Mouse (Mus musculus) spleen, postnatal 4 days (tissue): ENCODE data around the gene Trim15.
A peak's percentile ranks its signal among the peaks of the same experiment; 100 is the strongest.

Source experiments
- DNase-seq, 2 experiments: peaks; one replicate each; pipeline ENCODE4 v3.0.0; 2022; ENCODE audit warnings: low spot score in 2 of 2

Trim15 gene

DNA sequence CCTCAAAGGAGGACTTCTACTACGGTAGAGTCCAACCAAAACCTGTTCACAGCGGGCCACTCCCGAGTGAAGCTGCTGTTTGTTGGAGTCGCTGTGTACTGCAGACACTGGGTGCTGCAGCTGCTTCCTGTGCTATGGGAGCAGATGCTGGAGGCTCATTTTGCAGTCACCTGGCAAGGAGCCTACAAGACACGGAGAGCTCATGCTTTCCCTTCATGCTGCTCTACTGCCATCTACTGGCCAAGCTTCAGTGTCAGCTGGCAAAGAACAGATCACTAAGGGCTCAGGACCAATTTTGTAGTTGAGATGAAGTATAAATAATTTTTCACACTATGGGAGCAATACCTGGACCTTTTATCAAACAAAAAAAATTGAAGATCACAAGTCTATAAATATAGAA lies 41.0 kb downstream of the Trim15 start:
- peak; percentile 82 to 87 for DNase-seq

DNA sequence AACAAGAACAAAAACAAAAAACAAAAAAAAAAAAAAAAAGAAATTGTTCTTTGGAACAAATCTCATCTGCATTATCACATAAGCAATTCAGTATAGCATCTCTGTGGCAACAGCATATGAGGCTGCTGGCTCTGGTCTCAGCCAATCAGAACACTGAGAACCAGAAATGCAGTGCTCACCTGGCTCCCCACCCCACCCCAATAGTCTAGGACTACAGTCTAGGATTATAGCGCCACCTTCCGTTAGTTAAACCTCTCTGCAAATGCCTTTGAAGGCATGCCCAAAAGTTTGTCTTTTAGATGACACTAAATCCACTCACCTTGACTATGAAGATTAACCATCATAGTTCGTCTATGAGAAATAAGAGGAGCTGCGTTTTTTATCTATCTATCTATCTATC lies 41.5 kb downstream of the Trim15 start:
- no peak for DNase-seq

DNA sequence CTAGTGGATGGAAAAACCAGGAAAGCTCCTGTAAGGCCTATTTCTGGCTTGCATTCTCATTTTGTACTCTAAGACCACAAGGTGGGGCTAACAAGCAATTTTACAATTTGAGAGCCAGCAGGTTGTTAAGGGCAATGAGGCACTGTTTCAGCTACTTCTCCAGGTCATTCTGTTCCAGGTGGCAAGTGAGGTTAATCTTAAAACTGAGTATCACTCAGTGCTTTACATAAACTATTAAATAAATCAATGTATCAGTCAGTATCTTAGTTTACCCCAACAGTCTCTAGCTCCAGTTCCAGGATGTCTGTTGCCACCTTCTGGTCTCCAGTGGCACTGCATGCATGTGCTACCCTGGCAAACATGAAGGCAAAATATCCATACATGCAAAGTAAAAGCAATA lies 43.0 kb downstream of the Trim15 start:
- peak; percentile 59 to 79 for DNase-seq

DNA sequence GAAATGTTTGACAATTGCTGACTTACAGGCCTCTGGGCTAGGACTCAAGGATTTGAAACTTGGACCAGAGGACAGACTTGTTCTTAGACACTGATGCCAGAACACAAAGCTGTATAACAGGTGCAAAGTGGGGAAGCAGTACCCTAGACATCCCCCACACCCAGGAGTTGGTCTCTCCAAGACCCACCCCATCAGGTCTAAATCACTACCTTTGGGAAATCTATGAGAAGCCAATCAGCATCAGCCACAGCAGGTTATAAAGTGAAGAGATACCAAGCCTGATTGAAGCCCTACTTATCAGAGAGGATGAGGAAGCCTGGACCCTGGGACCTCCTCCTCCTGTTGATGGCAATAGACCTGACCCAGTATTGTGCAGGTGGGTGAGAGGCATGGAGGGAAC lies 55.1 kb downstream of the Trim15 start, which contains the start of gene H2-M10.6:
Gene H2-M10.6 (plus strand): TSS at position 301 of the 400 bp plus-strand sequence.
- no peak for DNase-seq
